Mouse (Mus musculus) embryonic facial prominence, embryonic 12.5 days (tissue): ENCODE measurements around the gene Ccdc186. TPM values are rescaled to one million over a fixed set of nuclear protein-coding genes. Genes with fewer than 3 reads are reported as not detected.
A peak's percentile ranks its signal among the peaks of the same experiment; 100 is the strongest.

Source experiments
- ATAC-seq: fragments of 200-750 bp; cut with Nextera tagmentation; 2 replicates; pipeline ENCODE4 v1.8.0; 2017; ENCODE audit not compliant: insufficient number of reproducible peaks, insufficient read depth, low FRiP score, low TSS enrichment
- H3K27ac ChIP-seq: fragments of 300-500 bp; sonication (generic); 2 replicates; pipeline ENCODE4 v1.5.1; 2016; ENCODE audit warnings: mild to moderate bottlenecking
- H3K27me3 ChIP-seq: fragments of 300-500 bp; sonication (generic); 2 replicates; pipeline ENCODE4 v1.6.1; 2016; ENCODE audit warnings: mild to moderate bottlenecking, moderate library complexity
- H3K36me3 ChIP-seq: fragments of 300-500 bp; sonication (generic); 2 replicates; pipeline ENCODE4 v1.6.1; 2016; ENCODE audit warnings: mild to moderate bottlenecking
- H3K4me1 ChIP-seq: fragments of 300-500 bp; sonication (generic); 2 replicates; pipeline ENCODE4 v1.6.1; 2016
- H3K4me2 ChIP-seq: fragments of 300-500 bp; sonication (generic); replicated peaks from 2 replicates; pipeline ENCODE4 v1.6.1; 2016; ENCODE audit warnings: mild to moderate bottlenecking, moderate library complexity
- H3K4me3 ChIP-seq: fragments of 300-500 bp; sonication (generic); 2 replicates; pipeline ENCODE4 v1.5.1; 2016; ENCODE audit warnings: mild to moderate bottlenecking
- H3K9ac ChIP-seq: fragments of 300-500 bp; sonication (generic); 2 replicates; pipeline ENCODE4 v1.6.1; 2016; ENCODE audit warnings: mild to moderate bottlenecking, moderate library complexity
- H3K9me3 ChIP-seq: fragments of 300-500 bp; sonication (generic); 2 replicates; pipeline ENCODE4 v1.6.1; 2016; ENCODE audit warnings: mild to moderate bottlenecking, moderate library complexity
- WGBS: fragments of 180-500 bp; shearing (Covaris S2); methylation state at CpG from one replicate; pipeline ENCODE4 v1.1.7; 2016; 5-methylcytosine and 5-hydroxymethylcytosine counted together
- polyA plus RNA-seq: library from polyadenylated mRNA; unstranded; fragments of >200 nt; fragmentation: Nextera tagmentation; extraction: Ambion mirVana; gene quantifications from 2 replicates; pipeline ENCODE4 v1.2.1, GENCODE M21; 2016

Ccdc186 gene
- polyA plus RNA-seq, 1 experiment from 2014 or later = 23.9 TPM

DNA sequence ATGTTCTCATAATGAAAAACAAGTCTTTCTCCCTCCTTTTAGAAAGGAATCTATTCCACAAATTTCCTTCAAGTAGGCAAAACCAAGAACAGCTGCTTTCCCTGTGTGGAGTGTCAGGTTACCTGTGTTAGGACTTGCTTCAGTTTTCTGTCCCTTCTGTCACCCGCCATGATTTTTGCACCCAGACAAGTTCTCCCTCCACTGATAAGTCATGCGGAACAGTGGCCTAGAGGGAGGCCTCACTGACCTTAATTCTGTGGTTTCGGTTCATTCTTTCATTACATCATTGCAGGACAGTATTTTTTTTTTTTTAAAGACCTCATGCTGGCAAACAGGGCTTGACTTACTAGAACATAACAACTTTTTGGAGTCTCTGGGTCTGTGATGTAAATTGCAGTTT, 72.6 kb downstream of the Ccdc186 start:
- H3K9ac ChIP-seq = no peak overlapping the region
- H3K27me3 ChIP-seq = no peaks in the 10 kb centered on the region
- no peaks in the 10 kb centered on the region for H3K36me3 ChIP-seq
- H3K4me3 ChIP-seq = no peak overlapping the region
- H3K9me3 ChIP-seq = no peaks in the 10 kb centered on the region
- H3K4me2 ChIP-seq = no peak overlapping the region
- peaks cover 17% of the 10 kb centered on the region; the same call in 1 of the 2 replicates for H3K4me1 ChIP-seq
- ATAC-seq = no peak
- peak overlapping the region; percentile 47; the same call in 1 of the 2 replicates for H3K27ac ChIP-seq
- WGBS = 11% methylated on average over 3 of the region's 3 CpGs

DNA sequence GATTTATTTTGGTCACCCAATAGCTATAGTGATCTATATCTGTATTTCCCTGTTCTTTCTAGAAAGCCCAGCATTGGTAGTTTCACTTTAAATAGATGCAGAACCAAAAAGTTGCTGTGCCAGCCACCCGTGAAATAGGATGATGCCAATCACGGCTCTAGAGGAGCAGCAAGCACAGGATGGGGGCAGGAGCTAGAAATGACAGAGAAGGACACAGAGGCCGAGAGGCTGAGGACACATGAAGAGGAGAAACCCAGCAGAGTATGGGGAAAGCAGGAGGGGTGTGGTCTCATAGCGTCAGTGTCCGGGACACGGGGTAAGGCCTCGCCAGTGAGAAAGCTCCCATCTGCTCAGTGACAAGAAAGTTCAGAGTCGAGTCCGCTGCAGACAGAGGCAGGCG, 74.1 kb downstream of the Ccdc186 start:
- Histone ChIP-seq H3K27me3 (no peaks in the 10 kb centered on the region), H3K27ac (no peak overlapping the region), H3K4me2 (no peak overlapping the region), H3K4me1 (peaks cover 17% of the 10 kb centered on the region; the same call in 1 of the 2 replicates), H3K36me3 (no peaks in the 10 kb centered on the region), H3K9me3 (no peaks in the 10 kb centered on the region), H3K4me3 (no peak overlapping the region), H3K9ac (no peak overlapping the region)
- WGBS = 78% methylated on average over 10 of the region's 10 CpGs
- ATAC-seq = no peak

DNA sequence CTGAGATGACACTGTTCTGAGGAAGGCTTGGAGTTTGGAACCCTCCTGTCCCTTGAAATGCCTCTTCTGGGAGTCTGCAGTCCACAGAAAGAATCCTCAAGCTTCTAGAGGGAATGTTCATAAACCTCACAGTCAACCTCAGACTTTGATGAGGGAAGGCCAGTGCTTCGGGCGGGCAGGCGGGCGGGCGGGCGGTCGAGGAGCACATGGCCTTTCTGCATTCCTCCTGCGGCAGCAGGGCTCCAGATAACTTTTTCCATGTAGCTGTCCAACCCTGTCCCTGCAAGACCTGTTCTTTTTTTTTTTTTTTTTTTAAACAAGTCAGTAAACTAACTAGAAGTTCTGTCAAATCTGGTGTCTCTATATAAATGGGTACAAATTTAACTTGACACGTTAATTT, 75.4 kb downstream of the Ccdc186 start:
- no peak for ATAC-seq
- no peaks in the 10 kb centered on the region for H3K9me3 ChIP-seq

DNA sequence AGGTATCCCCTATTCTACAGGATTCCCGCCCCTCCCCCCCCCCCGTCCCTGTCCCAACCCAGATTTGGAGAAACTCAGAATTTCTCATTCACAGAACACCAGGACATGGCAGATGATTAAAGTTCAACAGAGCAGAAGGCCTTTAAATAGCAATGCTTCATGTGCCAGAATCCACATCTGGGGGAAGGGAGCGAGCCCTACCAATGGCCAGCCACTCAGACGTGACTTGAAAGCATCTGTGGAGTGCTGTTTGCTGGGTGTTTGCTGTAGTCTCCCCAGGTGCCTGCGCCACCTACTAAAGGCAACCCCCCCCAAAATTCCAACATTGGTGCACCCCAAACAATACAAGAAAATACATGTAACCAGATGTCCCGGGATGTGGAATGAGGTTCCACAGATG, 76.5 kb downstream of the Ccdc186 start:
- 58% methylated on average over 6 of the region's 6 CpGs for WGBS
- ATAC-seq = no peak
- no peaks in the 10 kb centered on the region for H3K27me3 ChIP-seq
- no peaks in the 10 kb centered on the region for H3K36me3 ChIP-seq
- no peaks in the 10 kb centered on the region for H3K9me3 ChIP-seq
- H3K4me3 ChIP-seq = no peak overlapping the region
- no peak overlapping the region for H3K4me2 ChIP-seq
- no peak overlapping the region for H3K9ac ChIP-seq
- peaks cover 17% of the 10 kb centered on the region; the same call in 1 of the 2 replicates for H3K4me1 ChIP-seq
- H3K27ac ChIP-seq = no peak overlapping the region

More for the DNA sequence above, 75.4 kb downstream of the Ccdc186 start:
- H3K36me3 ChIP-seq = no peaks in the 10 kb centered on the region
- no peaks in the 10 kb centered on the region for H3K27me3 ChIP-seq
- WGBS = 90% methylated on average over 9 of the region's 9 CpGs
- H3K9ac ChIP-seq = no peak overlapping the region
- H3K4me3 ChIP-seq = no peak overlapping the region
- no peak overlapping the region for H3K4me2 ChIP-seq
- H3K4me1 ChIP-seq = peaks cover 17% of the 10 kb centered on the region; the same call in 1 of the 2 replicates
- no peak overlapping the region for H3K27ac ChIP-seq

DNA sequence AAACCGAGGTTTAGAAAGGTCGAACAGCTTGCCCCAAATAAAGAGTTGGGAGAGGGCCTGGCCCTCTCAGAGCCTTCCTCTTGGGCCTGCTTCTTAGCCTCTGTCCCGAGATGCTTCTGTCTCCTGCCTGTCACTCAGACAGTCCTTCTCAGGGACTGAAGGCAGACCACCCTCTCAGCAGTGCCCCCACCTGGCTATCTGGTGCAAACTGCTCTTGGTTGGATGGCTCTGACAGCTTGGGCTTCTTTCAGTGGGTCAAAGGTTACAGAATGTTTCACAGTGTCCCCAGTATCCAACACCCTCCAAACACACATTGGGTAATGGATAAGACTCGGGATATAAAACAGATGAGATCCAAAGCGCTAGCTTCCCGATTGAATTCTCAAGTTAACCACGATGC, 76.9 kb downstream of the Ccdc186 start:
- 65% methylated on average over 7 of the region's 7 CpGs for WGBS
- Histone ChIP-seq H3K36me3 (no peaks in the 10 kb centered on the region), H3K27ac (no peak overlapping the region), H3K9me3 (no peaks in the 10 kb centered on the region), H3K4me3 (no peak overlapping the region), H3K27me3 (no peaks in the 10 kb centered on the region), H3K4me2 (no peak overlapping the region), H3K4me1 (peaks cover 14% of the 10 kb centered on the region; the same call in 1 of the 2 replicates), H3K9ac (no peak overlapping the region)
- no peak for ATAC-seq

Other genes starting within 250 kb of the Ccdc186 start
- gene Adrb1, start 100.0 kb downstream of the Ccdc186 start, polyA plus RNA-seq = 1.2 and 1.5 TPM in 2 replicates
- gene Tdrd1, start 4.0 kb upstream of the Ccdc186 start, polyA plus RNA-seq = 1.6 and 2.0 TPM in 2 replicates
- 6.1 and 6.7 TPM in 2 replicates for gene Vwa2, start 52.1 kb upstream of the Ccdc186 start, polyA plus RNA-seq
- gene Afap1l2, start 186.0 kb upstream of the Ccdc186 start, polyA plus RNA-seq = 9.7 and 10.3 TPM in 2 replicates